Mouse (Mus musculus) MEL (cell line): ENCODE data around the gene Gm11549. TPM values are rescaled to one million over a fixed set of nuclear protein-coding genes. Genes with fewer than 3 reads are reported as not detected.

Experiments used
- DNase-seq: peaks from one replicate; pipeline ENCODE4 v3.0.0; 2011; ENCODE audit warnings: low read depth, low spot score
- H3K27ac ChIP-seq: 2 replicates; pipeline ENCODE4 v1.5.1; 2012; ENCODE audit warnings: low read depth, mild to moderate bottlenecking, control low read depth, low read length, moderate library complexity; ENCODE audit not compliant: control insufficient read depth
- H3K27me3 ChIP-seq, 2 experiments: fragments of 150-350 bp in 1 of 2; sonication (generic) in 1 of 2; 2 replicates each; pipeline ENCODE4 v1.6.1; 2012; ENCODE audit warnings: low read length in 2 of 2, mild to moderate bottlenecking in 2 of 2, improper control_type of control experiment in 1 of 2, moderate library complexity in 1 of 2; ENCODE audit not compliant: insufficient read depth in 2 of 2, control insufficient read depth in 1 of 2
- H3K36me3 ChIP-seq, 2 experiments: 2 replicates each; pipeline ENCODE4 v1.6.1; 2012 to 2014; ENCODE audit warnings: low read length in 2 of 2, improper control_type of control experiment in 1 of 2, inconsistent platforms in 1 of 2, mild to moderate bottlenecking in 1 of 2; ENCODE audit not compliant: insufficient read depth in 2 of 2, control insufficient read depth in 1 of 2
- H3K4me1 ChIP-seq, 2 experiments: fragments of 150-350 bp in 1 of 2; sonication (generic) in 1 of 2; 2 replicates each; pipeline ENCODE4 v1.6.1; 2012; ENCODE audit warnings: low read length in 2 of 2, improper control_type of control experiment in 1 of 2, mild to moderate bottlenecking in 1 of 2; ENCODE audit not compliant: insufficient read depth in 2 of 2, control insufficient read depth in 1 of 2
- H3K4me3 ChIP-seq, 2 experiments: fragments of 150-350 bp in 1 of 2; sonication (generic) in 1 of 2; 2 replicates each; pipeline ENCODE4 v1.5.1; 2012; ENCODE audit warnings: low read depth in 2 of 2, low read length in 2 of 2, mild to moderate bottlenecking in 2 of 2, moderate library complexity in 2 of 2, control low read depth in 1 of 2, improper control_type of control experiment in 1 of 2; ENCODE audit not compliant: control insufficient read depth in 1 of 2, insufficient read depth in 1 of 2
- H3K79me2 ChIP-seq: 2 replicates; pipeline ENCODE4 v1.6.1; 2012; ENCODE audit warnings: mild to moderate bottlenecking, low read length, moderate library complexity; ENCODE audit not compliant: control insufficient read depth, poor library complexity, insufficient read depth
- H3K9ac ChIP-seq: 2 replicates; pipeline ENCODE4 v1.6.1; 2012; ENCODE audit warnings: low read depth, mild to moderate bottlenecking, control low read depth, low read length, moderate library complexity; ENCODE audit not compliant: control insufficient read depth, poor library complexity, severe bottlenecking
- H3K9me3 ChIP-seq: fragments of 150-350 bp; sonication (generic); replicated peaks from 2 replicates; pipeline ENCODE4 v1.6.1; 2012; ENCODE audit warnings: mild to moderate bottlenecking, low read length, improper control_type of control experiment, moderate library complexity; ENCODE audit not compliant: insufficient read depth
- ELF1 ChIP-seq: IDR thresholded peaks from 2 replicates; pipeline ENCODE4 v1.6.1; 2014; ENCODE audit warnings: low read depth, mild to moderate bottlenecking, inconsistent platforms, low read length, improper control_type of control experiment, moderate library complexity
- EP300 ChIP-seq, 2 experiments: IDR thresholded peaks; 2 replicates each; pipeline ENCODE4 v1.6.1; 2011; ENCODE audit warnings: improper control_type of control experiment in 2 of 2, low read length in 2 of 2, low read depth in 1 of 2, mild to moderate bottlenecking in 1 of 2
- ETS1 ChIP-seq: IDR thresholded peaks from 2 replicates; pipeline ENCODE4 v1.6.1; 2012; ENCODE audit warnings: low read depth, mild to moderate bottlenecking, inconsistent platforms, low read length, improper control_type of control experiment, moderate library complexity
- GABPA ChIP-seq: IDR thresholded peaks from 2 replicates; pipeline ENCODE4 v1.6.1; 2012; ENCODE audit warnings: low read depth, mild to moderate bottlenecking, inconsistent platforms, low read length, improper control_type of control experiment, moderate library complexity
- GATA1 ChIP-seq: IDR thresholded peaks from 2 replicates; pipeline ENCODE4 v1.6.1; 2011; ENCODE audit warnings: low read depth, low read length, improper control_type of control experiment
- MXI1 ChIP-seq: IDR thresholded peaks from 2 replicates; pipeline ENCODE4 v1.6.1; 2011; ENCODE audit warnings: mild to moderate bottlenecking, low read depth, low read length, improper control_type of control experiment
- MYB ChIP-seq: IDR thresholded peaks from 2 replicates; pipeline ENCODE4 v1.6.1; 2011; ENCODE audit warnings: mild to moderate bottlenecking, low read depth, low read length, improper control_type of control experiment
- POLR2A ChIP-seq, 2 experiments: IDR thresholded peaks; 2 replicates each; pipeline ENCODE4 v1.6.1; 2011 to 2012; ENCODE audit warnings: low read length in 2 of 2, mild to moderate bottlenecking in 2 of 2, control low read depth in 1 of 2, improper control_type of control experiment in 1 of 2, low read depth in 1 of 2, moderate library complexity in 1 of 2; ENCODE audit not compliant: control insufficient read depth in 1 of 2, insufficient read depth in 1 of 2, poor library complexity in 1 of 2
- RAD21 ChIP-seq: IDR thresholded peaks from 2 replicates; pipeline ENCODE4 v1.6.1; 2011; ENCODE audit warnings: mild to moderate bottlenecking, low read depth, low read length, improper control_type of control experiment
- RCOR1 ChIP-seq: IDR thresholded peaks from 2 replicates; pipeline ENCODE4 v1.6.1; 2012; ENCODE audit warnings: low read depth, mild to moderate bottlenecking, inconsistent platforms, low read length, improper control_type of control experiment
- SIN3A ChIP-seq: IDR thresholded peaks from 2 replicates; pipeline ENCODE4 v1.6.1; 2012; ENCODE audit warnings: low read length, improper control_type of control experiment, inconsistent platforms
- SMC3 ChIP-seq: IDR thresholded peaks from 2 replicates; pipeline ENCODE4 v1.6.1; 2011; ENCODE audit warnings: low read depth, low read length, improper control_type of control experiment
- TAL1 ChIP-seq: IDR thresholded peaks from 2 replicates; pipeline ENCODE4 v1.6.1; 2012; ENCODE audit warnings: mild to moderate bottlenecking, inconsistent platforms, low read length, moderate library complexity, mixed read lengths
- TBP ChIP-seq: IDR thresholded peaks from 2 replicates; pipeline ENCODE4 v1.8.0; 2011; ENCODE audit warnings: low read depth, low read length, improper control_type of control experiment
- TCF12 ChIP-seq: IDR thresholded peaks from 2 replicates; pipeline ENCODE4 v1.6.1; 2014; ENCODE audit warnings: low read depth, mild to moderate bottlenecking, inconsistent platforms, low read length, improper control_type of control experiment, moderate library complexity
- UBTF ChIP-seq: IDR thresholded peaks from 2 replicates; pipeline ENCODE4 v1.6.1; 2012; ENCODE audit warnings: low read depth, mild to moderate bottlenecking, inconsistent platforms, low read length, improper control_type of control experiment, moderate library complexity, borderline replicate concordance; ENCODE audit not compliant: insufficient read depth
- USF1 ChIP-seq: IDR thresholded peaks from 2 replicates; pipeline ENCODE4 v1.6.1; 2014; ENCODE audit warnings: low read depth, mild to moderate bottlenecking, inconsistent platforms, low read length, improper control_type of control experiment, moderate library complexity
- ZC3H11A ChIP-seq: IDR thresholded peaks from 2 replicates; pipeline ENCODE4 v1.6.1; 2012; ENCODE audit warnings: low read depth, mild to moderate bottlenecking, inconsistent platforms, low read length, improper control_type of control experiment
- ZKSCAN1 ChIP-seq: IDR thresholded peaks from 2 replicates; pipeline ENCODE4 v1.6.1; 2012; ENCODE audit warnings: low read depth, mild to moderate bottlenecking, inconsistent platforms, low read length, improper control_type of control experiment, moderate library complexity
- ZMIZ1 ChIP-seq: IDR thresholded peaks from 2 replicates; pipeline ENCODE4 v1.6.1; 2012; ENCODE audit warnings: low read depth, mild to moderate bottlenecking, inconsistent platforms, low read length, improper control_type of control experiment, moderate library complexity
- ZNF384 ChIP-seq: IDR thresholded peaks from 2 replicates; pipeline ENCODE4 v1.6.1; 2012; ENCODE audit warnings: low read depth, mild to moderate bottlenecking, inconsistent platforms, low read length, improper control_type of control experiment
- polyA plus RNA-seq, 2 experiments: library from polyadenylated mRNA; stranded (reverse) in 1 of 2; unstranded in 1 of 2; fragments of >175 nt in 1 of 2; fragments of >200 nt in 1 of 2; gene quantifications; 2 replicates each; pipeline versions ENCODE4 v1.2.1 to v1.2.4; 2012; ENCODE audit warnings: low replicate concordance in 2 of 2, low read depth in 1 of 2; ENCODE audit not compliant: insufficient read length in 2 of 2, insufficient read depth in 1 of 2, missing spikeins in 1 of 2
- total RNA-seq: library from RNA; depleted of rRNA; stranded (reverse); fragments of 300-350 nt; gene quantifications from 2 replicates; pipeline ENCODE4 v1.2.3, GENCODE M21; 2012

Gm11549 gene
- total and polyA plus RNA-seq, 3 experiments = not detected

GRCm38 (mm10) chr3:36544961-36545360 is 23.3 kb upstream of the Gm11549 start:
- no peaks in the 10 kb centered on the region for H3K36me3 ChIP-seq
- no peaks in the 10 kb centered on the region for H3K9me3 ChIP-seq
- H3K4me3 ChIP-seq = no peak overlapping the region
- H3K79me2 ChIP-seq = no peaks in the 10 kb centered on the region
- H3K27me3 ChIP-seq = peaks cover 4 to 8% of the 10 kb centered on the region in 2 experiments; a peak in 2 of 4 replicates
- no peaks in the 10 kb centered on the region for H3K4me1 ChIP-seq
- no peak overlapping the region for H3K9ac ChIP-seq
- no peak for DNase-seq
- TF ChIP-seq ZNF384 = no peak
- TF ChIP-seq ZKSCAN1 = no peak
- no peak for TF ChIP-seq TCF12
- no peak for TF ChIP-seq USF1
- no peak for TF ChIP-seq ZMIZ1
- no peak for TF ChIP-seq ETS1
- TF ChIP-seq GATA1 = no peak
- no peak for TF ChIP-seq MXI1
- no peak overlapping the region for H3K27ac ChIP-seq

- Histone ChIP-seq H3K9ac (no peak overlapping the region), H3K4me3 (no peak overlapping the region)
Measured at GRCm38 (mm10) chr3:36541399-36541798, 19.8 kb upstream of the Gm11549 start.

GRCm38 (mm10) chr3:36540756-36541155 is 19.1 kb upstream of the Gm11549 start:
- Histone ChIP-seq H3K36me3 (no peaks in the 10 kb centered on the region), H3K4me1 (no peaks in the 10 kb centered on the region), H3K27me3 (peaks cover 8 to 9% of the 10 kb centered on the region in 2 experiments; a peak in 3 of 4 replicates), H3K4me3 (no peak overlapping the region)
- DNase-seq = no peak
- TF ChIP-seq ETS1 (no peak), ZMIZ1 (no peak), GABPA (no peak), USF1 (no peak), ELF1 (no peak), EP300 (IDR thresholded peaks at IDR 0.05; ENCODE audit: low read depth in 1 of 2, low read length in 2 of 2) (no peak)
- TF ChIP-seq, all 39 proteins: peak for 0
- Histone ChIP-seq H3K9me3 (no peaks in the 10 kb centered on the region), H3K79me2 (no peaks in the 10 kb centered on the region), H3K27ac (no peak overlapping the region), H3K9ac (no peak overlapping the region)

More at GRCm38 (mm10) chr3:36541399-36541798, 19.8 kb upstream of the Gm11549 start:
- Histone ChIP-seq H3K36me3 (no peaks in the 10 kb centered on the region), H3K9me3 (no peaks in the 10 kb centered on the region), H3K79me2 (no peaks in the 10 kb centered on the region), H3K4me1 (no peaks in the 10 kb centered on the region), H3K27ac (no peak overlapping the region), H3K27me3 (peaks cover 8 to 9% of the 10 kb centered on the region in 2 experiments; a peak in 3 of 4 replicates)
- DNase-seq = no peak
- no peak for TF ChIP-seq ELF1
- no peak for TF ChIP-seq RAD21
- TF ChIP-seq TCF12 = no peak
- no peak for TF ChIP-seq EP300 (IDR thresholded peaks at IDR 0.05; ENCODE audit: low read depth in 1 of 2, low read length in 2 of 2)
- no peak for TF ChIP-seq ZNF384
- no peak for TF ChIP-seq UBTF
- TF ChIP-seq USF1 = no peak
- no peak for TF ChIP-seq SIN3A
- no peak for TF ChIP-seq MYB
- TF ChIP-seq SMC3 = no peak
- TF ChIP-seq ZC3H11A = no peak
- TF ChIP-seq RCOR1 = no peak
- TF ChIP-seq MXI1 = no peak
- TF ChIP-seq POLR2A (IDR thresholded peaks at IDR 0.05; ENCODE audit: control insufficient read depth in 1 of 2, insufficient read depth in 1 of 2, low read depth in 1 of 2, low read length in 2 of 2, poor library complexity in 1 of 2) = no peak
- TF ChIP-seq TBP = no peak
- TF ChIP-seq TAL1 = no peak
- no peak for TF ChIP-seq ZMIZ1
